Mouse (Mus musculus) lung, embryonic 14.5 days (tissue): ENCODE measurements around the gene Adprhl2. TPM values are rescaled to one million over a fixed set of nuclear protein-coding genes. Genes with fewer than 3 reads are reported as not detected.

ENCODE experiments used
- ATAC-seq: fragments of 200-750 bp; cut with Nextera tagmentation; 2 replicates; pipeline ENCODE4 v1.8.0; 2017; ENCODE audit warnings: mild to moderate bottlenecking, moderate TSS enrichment, moderate library complexity; ENCODE audit not compliant: insufficient read depth
- DNase-seq: peaks from one replicate; pipeline ENCODE4 v3.0.0-alpha.2; 2015
- H3K27ac ChIP-seq: fragments of 300-500 bp; sonication (generic); 2 replicates; pipeline ENCODE4 v1.5.1; 2014; ENCODE audit warnings: low read depth, mild to moderate bottlenecking, moderate library complexity
- H3K27me3 ChIP-seq: fragments of 300-500 bp; sonication (generic); 2 replicates; pipeline ENCODE4 v1.6.1; 2014; ENCODE audit warnings: low read length, control low read depth; ENCODE audit not compliant: insufficient read depth
- H3K36me3 ChIP-seq: fragments of 300-500 bp; sonication (generic); 2 replicates; pipeline ENCODE4 v1.6.1; 2014; ENCODE audit warnings: control low read depth; ENCODE audit not compliant: insufficient read depth
- H3K4me1 ChIP-seq: fragments of 300-500 bp; sonication (generic); 2 replicates; pipeline ENCODE4 v1.6.1; 2014; ENCODE audit warnings: antibody characterized with exemption, control low read depth; ENCODE audit not compliant: insufficient read depth
- H3K4me2 ChIP-seq: fragments of 300-500 bp; sonication (generic); 2 replicates; pipeline ENCODE4 v1.6.1; 2014; ENCODE audit warnings: mild to moderate bottlenecking
- H3K4me3 ChIP-seq: fragments of 300-500 bp; sonication (generic); 2 replicates; pipeline ENCODE4 v1.5.1; 2014; ENCODE audit warnings: low read depth, low read length
- H3K9ac ChIP-seq: fragments of 300-500 bp; sonication (generic); 2 replicates; pipeline ENCODE4 v1.6.1; 2014
- H3K9me3 ChIP-seq: fragments of 300-500 bp; sonication (generic); 2 replicates; pipeline ENCODE4 v1.6.1; 2016; ENCODE audit warnings: low read depth, low read length, control low read depth
- CTCF ChIP-seq: IDR thresholded peaks from 2 replicates; pipeline ENCODE4 v1.5.1; 2016; ENCODE audit warnings: antibody characterized with exemption, low read depth
- WGBS: fragments of 180-500 bp; shearing (Covaris S2); extraction: QIAGEN DNeasy Blood & Tissue Kit; methylation state at CpG from one replicate; pipeline ENCODE4 v1.1.7; 2014; 5-methylcytosine and 5-hydroxymethylcytosine counted together
- polyA plus RNA-seq: library from polyadenylated mRNA; unstranded; fragments of >200 nt; fragmentation: Nextera tagmentation; extraction: Ambion mirVana; gene quantifications from 2 replicates; pipeline ENCODE4 v1.2.1, GENCODE M21; 2014

Gene Adprhl2
- 52.8 and 56.8 TPM in 2 replicates for polyA plus RNA-seq

DNA sequence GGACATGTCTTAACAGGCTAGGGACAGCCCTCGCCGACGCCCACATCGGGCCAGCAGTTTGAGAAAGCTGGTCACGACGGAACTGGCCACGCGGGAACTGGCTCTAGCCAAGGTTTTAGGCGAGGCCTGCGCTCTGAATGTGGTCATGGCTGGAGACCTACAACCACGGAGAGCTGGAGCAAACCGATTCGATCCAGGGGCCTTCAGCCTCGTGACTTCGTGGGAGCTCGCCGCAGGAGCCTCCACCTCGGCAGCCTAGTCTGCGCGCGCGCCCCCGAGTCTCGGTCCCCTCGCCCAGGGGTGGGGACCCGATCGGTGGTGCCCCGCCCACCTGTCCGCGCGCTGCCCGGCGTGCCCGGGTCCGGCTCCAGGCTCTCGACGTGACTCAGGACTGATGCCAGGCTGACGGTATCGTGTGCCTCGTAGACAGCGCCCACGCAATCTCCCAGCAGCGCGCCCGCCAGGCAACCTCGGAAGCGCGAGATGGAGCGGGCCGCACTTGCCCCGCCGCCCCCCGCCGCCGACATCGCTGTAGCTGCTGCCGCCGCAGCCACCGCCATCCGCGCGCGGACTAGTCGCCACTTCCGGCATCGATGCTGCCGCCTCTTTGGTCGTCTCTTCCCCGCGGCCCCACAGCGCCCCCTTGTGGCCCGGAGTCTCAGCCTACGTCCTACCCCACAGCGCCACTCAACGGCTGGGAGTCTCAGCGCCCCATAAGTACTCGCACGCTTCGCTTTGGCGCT, at the start of gene Adprhl2:
TSS of gene Adprhl2 (minus strand) at position 593 of the 743 bp plus-strand sequence.
- TF ChIP-seq CTCF: peak; percentile 100
- Histone ChIP-seq H3K36me3 (peaks cover 30% of the 10 kb centered on the region), H3K4me2 (peak within 1 kb of the TSS; percentile 94), H3K4me3 (peak within 1 kb of the TSS; percentile 89), H3K9me3 (no peaks in the 10 kb centered on the region), H3K9ac (peak within 1 kb of the TSS; percentile 72), H3K27me3 (peaks cover 8% of the 10 kb centered on the region), H3K4me1 (peaks cover 4% of the 10 kb centered on the region; the same call in 1 of the 2 replicates), H3K27ac (peak within 1 kb of the TSS; percentile 55; the same call in 1 of the 2 replicates)
- peak; percentile 99 for DNase-seq
- peak; percentile 87 for ATAC-seq
- under 1% methylated on average over 79 of the region's 80 CpGs for WGBS

DNA sequence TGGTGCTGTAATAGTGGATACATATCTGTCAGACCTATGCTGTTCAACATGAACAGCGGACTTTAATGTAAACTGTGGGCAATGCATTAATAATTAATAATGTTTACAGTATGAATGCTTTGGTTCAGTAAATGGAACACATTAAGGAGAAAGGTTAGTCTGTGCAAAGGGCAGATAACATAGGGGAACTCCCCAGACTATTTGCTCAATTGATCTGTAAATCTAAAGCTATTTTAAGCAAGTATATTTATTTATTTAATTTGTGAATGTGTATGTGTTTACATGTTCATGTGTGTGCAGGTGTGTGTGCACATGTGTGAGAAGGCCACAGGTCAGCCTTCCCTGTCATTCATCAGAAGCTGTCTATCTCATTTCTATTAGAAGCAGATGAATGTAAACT, 38.6 kb upstream of the Adprhl2 start:
- Histone ChIP-seq H3K27ac (no peak overlapping the region), H3K9ac (no peak overlapping the region), H3K9me3 (no peaks in the 10 kb centered on the region), H3K4me2 (no peak overlapping the region), H3K27me3 (no peaks in the 10 kb centered on the region), H3K4me1 (no peaks in the 10 kb centered on the region), H3K36me3 (peaks cover 30% of the 10 kb centered on the region), H3K4me3 (no peak overlapping the region)
- ATAC-seq (no peak), DNase-seq (no peak)
- 78% methylated on average over 1 of the region's 1 CpGs for WGBS
- no peak for TF ChIP-seq CTCF

DNA sequence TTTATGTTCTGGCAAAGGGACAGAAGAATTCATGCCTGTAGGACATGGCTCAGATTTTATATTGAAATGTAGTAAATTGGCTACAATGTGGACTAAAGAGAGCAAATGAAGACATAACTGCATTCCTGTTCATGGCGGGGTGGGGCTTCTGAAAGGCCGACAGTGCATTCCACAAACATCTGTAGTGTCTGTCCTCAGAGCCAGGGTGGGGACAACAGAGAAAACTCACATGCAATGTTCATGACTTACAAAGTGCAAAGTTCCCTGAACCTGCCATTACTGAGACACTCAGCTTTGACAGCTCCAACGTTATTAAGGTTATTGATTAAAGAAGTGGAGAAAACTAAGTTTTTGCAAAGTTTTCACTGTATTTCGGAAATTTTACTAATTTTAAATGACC, 21.9 kb upstream of the Adprhl2 start:
- no peak for TF ChIP-seq CTCF
- no peak overlapping the region for H3K9ac ChIP-seq
- DNase-seq: no peak
- 58% methylated on average over 4 of the region's 4 CpGs for WGBS
- no peak for ATAC-seq
- no peak overlapping the region for H3K27ac ChIP-seq
- no peaks in the 10 kb centered on the region for H3K9me3 ChIP-seq
- no peaks in the 10 kb centered on the region for H3K4me1 ChIP-seq
- peaks cover 36% of the 10 kb centered on the region for H3K36me3 ChIP-seq
- H3K27me3 ChIP-seq: no peaks in the 10 kb centered on the region
- no peak overlapping the region for H3K4me2 ChIP-seq
- no peak overlapping the region for H3K4me3 ChIP-seq

DNA sequence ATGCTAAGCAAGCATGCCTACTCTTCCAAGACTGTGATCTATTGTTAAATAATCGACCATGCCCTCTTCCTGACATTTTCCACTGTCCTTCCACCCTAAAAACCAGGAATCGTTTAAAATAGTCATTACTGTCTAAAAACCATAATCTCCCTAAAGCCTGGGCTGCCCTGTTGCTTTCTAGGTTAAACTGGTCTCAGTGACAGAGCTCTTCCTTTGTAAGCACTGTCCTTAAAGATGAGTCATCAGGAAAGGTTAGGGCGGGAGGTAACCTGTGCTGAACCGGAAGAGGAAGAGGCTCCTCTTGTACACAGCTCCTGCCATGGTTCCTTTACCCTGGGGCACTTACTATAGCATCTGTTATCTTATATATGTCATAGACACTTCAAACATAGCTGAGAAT, 18.0 kb upstream of the Adprhl2 start:
- no peak overlapping the region for H3K9ac ChIP-seq
- TF ChIP-seq CTCF: no peak
- DNase-seq: no peak
- no peaks in the 10 kb centered on the region for H3K9me3 ChIP-seq
- H3K36me3 ChIP-seq: 0 out of 2 replicates have a peak, but pooled peaks cover 13% of the 10 kb centered on the region
- H3K27ac ChIP-seq: no peak overlapping the region
- no peaks in the 10 kb centered on the region for H3K27me3 ChIP-seq
- 54% methylated on average over 4 of the region's 4 CpGs for WGBS
- no peak for ATAC-seq
- H3K4me2 ChIP-seq: no peak overlapping the region
- no peaks in the 10 kb centered on the region for H3K4me1 ChIP-seq
- H3K4me3 ChIP-seq: no peak overlapping the region

DNA sequence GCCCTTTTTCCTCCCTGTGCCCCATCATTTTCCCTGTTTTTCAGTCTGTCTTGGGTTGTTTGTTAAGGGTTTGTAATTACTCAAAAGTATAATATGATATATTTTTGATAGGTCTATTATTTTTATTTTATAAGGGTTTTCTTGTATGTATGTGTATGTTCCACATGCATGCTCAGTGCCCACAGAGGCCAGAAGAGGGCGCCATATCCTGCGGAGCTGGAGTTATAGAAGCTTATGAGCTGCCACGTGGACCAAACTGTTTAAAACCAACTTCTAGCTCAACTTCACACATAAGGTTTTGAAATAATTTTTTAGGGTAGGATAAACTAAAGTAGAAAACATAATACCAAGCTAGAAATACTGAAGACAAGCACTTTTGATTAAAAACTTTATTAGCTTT, 10.9 kb upstream of the Adprhl2 start:
- peak; percentile 54 for DNase-seq
- no peaks in the 10 kb centered on the region for H3K4me1 ChIP-seq
- WGBS: 40% methylated on average over 3 of the region's 3 CpGs
- TF ChIP-seq CTCF: peak; percentile 47
- H3K4me2 ChIP-seq: no peak overlapping the region
- no peaks in the 10 kb centered on the region for H3K36me3 ChIP-seq
- no peaks in the 10 kb centered on the region for H3K9me3 ChIP-seq
- H3K27me3 ChIP-seq: no peaks in the 10 kb centered on the region
- no peak overlapping the region for H3K9ac ChIP-seq
- no peak overlapping the region for H3K4me3 ChIP-seq
- ATAC-seq: no peak
- H3K27ac ChIP-seq: no peak overlapping the region

DNA sequence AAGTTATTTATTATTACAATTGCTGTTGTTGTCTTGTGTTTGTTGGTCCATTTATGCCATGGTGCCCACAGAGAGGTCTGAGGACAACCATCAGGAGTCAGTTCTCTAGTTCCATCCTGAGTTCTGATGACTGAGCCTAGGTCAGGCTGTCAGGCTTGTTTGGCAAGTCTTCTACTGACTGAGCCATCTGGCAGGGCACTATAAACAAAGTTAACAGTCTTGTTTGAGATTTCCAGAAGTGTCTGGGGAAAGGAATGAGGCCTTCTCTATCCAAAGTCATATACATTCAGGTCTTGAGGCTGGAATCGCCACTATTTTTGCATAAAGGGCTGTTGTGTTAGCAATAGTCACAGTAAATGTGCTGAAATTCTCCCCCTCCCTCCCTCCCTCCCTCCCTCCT, 10.2 kb upstream of the Adprhl2 start:
- H3K4me3 ChIP-seq: no peak overlapping the region
- WGBS: 64% methylated on average over 1 of the region's 1 CpGs
- no peak for TF ChIP-seq CTCF
- no peaks in the 10 kb centered on the region for H3K36me3 ChIP-seq
- H3K4me2 ChIP-seq: no peak overlapping the region
- ATAC-seq (no peak), DNase-seq (peak; percentile 57)
- no peak overlapping the region; the same call in 1 of the 2 replicates for H3K27ac ChIP-seq
- H3K27me3 ChIP-seq: no peaks in the 10 kb centered on the region
- no peak overlapping the region for H3K9ac ChIP-seq
- no peaks in the 10 kb centered on the region for H3K4me1 ChIP-seq
- no peaks in the 10 kb centered on the region for H3K9me3 ChIP-seq

DNA sequence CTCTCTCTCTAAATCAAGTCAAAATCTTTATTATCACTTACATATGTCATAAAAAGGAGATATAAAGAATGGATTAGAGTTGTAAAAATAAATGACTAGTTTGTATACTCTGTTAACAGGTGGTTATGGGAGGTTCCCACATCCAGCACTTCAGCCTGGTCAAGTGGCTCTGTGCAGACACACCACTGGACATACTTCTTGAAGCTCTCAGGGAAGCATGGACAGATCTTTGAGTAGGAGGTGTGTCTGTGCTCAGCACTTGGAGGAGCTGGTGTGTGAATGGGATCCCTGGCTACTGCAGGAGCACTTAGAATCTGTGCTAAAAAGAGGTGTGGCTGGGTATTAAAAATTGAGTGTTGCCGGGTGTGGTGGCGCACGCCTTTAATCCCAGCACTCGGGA, 8.8 kb upstream of the Adprhl2 start:
- ATAC-seq (no peak), DNase-seq (no peak)
- Histone ChIP-seq H3K9me3 (no peaks in the 10 kb centered on the region), H3K36me3 (no peaks in the 10 kb centered on the region), H3K27ac (no peak overlapping the region), H3K4me2 (no peak overlapping the region), H3K4me1 (no peaks in the 10 kb centered on the region), H3K27me3 (peaks cover 4% of the 10 kb centered on the region; the same call in 1 of the 2 replicates), H3K4me3 (no peak overlapping the region), H3K9ac (no peak overlapping the region)
- WGBS: 86% methylated on average over 4 of the region's 4 CpGs
- no peak for TF ChIP-seq CTCF
